Mouse (Mus musculus) hindlimb bud, embryonic 11.5 days (tissue): ENCODE data around the gene Chad.

Experiments used
- DNase-seq: peaks from one replicate; pipeline ENCODE4 v3.0.0-alpha.2; 2012; ENCODE audit warnings: low read depth, low spot score; ENCODE audit errors: extremely low spot score

Chad gene

DNA sequence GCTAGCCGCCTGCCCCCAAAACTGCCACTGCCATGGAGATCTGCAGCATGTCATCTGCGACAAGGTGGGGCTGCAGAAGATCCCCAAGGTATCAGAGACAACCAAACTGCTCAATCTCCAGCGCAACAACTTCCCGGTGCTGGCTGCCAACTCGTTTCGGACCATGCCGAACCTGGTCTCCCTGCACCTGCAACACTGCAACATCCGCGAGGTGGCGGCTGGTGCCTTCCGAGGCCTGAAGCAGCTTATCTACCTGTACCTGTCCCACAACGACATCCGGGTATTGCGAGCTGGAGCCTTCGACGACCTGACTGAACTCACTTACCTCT is 268 bp downstream of the Chad start:
- DNase-seq: no peak

DNA sequence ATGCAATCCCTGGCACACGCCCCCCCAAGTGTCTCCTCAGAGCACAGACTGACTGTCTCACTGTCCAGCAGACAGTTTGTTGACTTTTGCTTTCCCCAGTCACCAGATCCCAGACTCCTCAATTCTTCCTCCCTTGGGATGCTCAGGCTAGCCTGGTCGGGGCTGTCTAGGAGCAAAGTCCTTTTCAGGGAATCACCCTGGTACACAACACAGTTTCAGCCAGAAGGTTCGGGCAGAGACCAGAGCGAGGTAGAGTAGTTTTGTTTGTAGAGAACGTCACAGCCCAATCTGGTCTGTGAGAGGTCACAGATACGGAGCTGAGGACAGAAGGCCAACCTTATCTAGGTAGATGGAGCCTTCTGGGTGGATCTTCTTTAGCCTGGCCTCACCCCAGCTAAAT is 1.7 kb downstream of the Chad start:
- no peak for DNase-seq

DNA sequence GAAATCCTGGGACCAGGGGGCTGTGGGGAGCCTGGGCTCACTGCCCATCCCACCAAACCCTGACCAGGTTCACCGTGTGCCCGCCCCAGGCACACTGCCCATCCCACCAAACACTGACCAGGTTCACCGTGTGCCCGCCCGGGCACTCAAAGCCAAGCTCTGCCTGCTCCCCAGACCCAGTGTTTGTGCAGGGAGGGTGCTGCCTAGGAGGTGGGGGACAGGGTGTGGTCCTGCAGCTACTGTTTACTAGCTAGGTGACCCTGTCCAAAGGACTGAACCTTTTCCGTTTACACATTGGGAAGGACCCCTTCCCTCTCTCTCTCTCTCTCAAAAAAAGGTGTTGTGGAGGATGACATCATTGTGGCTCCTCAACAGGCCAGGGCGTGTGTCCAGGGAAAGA is 2.5 kb downstream of the Chad start:
- DNase-seq: no peak

DNA sequence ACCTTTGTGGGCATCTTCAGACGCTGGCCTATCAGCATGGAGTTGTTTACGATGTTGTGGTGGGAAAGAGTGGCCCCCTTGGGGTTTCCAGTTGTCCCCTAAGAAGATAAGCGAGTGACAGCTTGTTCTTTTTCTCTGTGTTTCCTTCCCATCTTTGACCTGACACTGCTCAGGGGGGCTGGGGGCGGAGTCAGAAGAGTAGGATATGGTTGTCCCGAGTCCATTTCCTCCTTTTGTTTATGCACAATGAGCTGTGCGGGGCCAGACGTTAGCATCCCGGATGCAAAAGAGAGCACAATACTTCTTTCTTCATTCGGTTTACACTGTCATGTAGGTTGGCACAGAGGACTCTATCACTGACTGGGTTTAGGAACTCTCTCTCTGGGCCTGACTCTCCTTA is 5.8 kb downstream of the Chad start:
- DNase-seq: no peak

DNA sequence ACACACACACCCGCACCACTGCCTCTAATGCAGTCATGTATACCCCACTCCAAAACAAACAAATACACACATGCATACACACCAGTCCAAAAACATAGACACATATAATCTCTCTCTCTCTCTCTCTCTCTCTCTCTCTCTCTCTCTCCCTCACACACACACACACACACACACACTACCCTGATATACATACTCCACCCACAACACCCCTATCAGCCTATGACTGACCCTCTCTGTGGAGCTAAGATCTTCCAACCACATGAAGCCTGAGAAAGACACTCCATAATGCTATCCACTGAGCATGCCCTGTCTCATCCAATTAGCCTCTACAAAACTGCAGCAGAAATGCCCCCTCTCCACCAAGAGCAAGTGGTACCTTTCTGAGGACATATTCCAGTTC is 7.0 kb downstream of the Chad start:
- DNase-seq: no peak

DNA sequence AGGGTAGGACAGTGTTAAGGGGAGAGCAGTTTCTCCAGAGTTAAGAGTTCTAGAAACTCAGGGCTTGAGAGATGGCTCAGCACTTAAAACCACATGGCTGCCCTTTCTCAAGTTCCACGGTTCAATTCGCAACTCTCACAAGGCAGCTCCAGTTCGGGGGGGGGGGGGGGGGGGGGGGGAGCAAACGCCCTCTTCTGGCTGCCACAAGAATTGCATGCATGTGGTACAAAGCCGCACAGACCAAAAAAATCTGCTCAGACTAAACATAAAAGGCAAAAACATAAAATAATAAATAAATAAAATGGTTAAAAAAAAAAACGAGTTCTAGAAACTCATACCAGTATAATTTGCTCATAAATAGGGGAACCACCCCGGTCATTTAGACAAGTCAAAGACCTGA is 9.7 kb downstream of the Chad start:
- no peak for DNase-seq

DNA sequence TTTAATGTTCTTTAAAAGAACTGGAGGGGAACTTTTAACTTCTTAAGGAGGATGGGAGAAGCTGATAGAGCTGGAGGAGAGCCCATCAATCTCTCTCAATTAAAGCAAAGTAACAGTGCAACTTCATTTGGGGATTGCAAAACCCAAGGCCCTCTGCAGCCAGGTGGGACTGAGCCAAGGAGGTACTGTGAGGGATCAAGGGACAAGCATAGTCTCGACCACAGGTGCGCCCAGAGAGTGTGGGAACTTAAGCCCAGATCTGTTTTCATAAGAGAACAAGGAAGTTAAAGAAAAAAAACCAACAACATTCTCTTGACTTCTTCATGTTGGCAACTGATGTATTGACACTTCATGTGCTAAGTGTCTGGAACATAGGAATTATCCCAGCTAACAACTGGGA is 10.2 kb downstream of the Chad start:
- DNase-seq: no peak

DNA sequence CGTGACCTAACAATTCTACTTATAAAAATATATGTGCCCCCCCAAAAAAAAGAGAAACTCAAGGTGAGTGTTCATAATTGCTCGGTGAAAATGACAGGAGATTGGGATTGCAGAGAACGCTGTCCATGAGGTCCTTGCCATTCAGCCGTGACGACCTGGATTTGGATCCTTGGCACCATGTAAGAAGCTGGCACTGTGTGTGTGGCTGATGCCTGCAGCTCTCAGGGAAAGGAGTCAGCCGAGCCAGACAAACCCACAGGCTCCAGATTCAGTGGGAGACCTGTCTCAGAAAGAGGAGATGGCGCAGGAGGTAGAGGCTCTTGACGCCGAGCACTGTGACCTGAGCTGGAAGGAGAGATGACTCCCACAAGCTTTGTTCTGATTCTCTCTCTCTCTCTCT is 11.5 kb downstream of the Chad start:
- no peak for DNase-seq

DNA sequence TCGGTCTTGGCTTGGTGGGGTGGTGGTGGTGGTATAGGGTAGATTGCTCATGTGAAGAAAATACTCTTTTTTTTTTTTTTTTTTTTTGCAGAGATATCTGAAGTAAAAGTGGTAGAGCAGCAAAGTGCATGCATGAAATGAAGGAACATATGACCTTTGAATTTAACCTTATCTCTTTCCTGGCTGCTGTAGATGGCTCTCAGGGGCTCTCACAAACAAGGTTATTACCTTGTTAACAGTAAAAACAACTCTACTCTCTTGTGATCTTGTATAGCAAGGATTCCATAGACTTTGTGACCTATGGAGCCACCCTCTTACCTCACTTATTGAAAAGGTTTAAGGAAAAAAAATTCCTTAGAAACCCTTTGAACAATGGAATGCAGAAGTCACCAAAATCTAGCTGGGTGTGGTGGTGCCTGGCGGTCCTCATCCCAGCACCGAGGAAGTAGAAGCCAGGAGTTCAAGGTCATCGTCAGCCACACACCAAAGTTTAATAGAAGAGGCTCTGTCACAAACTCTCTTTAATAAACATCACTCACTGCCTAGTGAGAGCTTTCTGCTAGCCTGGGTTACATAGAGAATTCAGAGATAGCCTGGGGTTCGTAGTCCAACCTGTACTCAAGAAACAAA is 15.4 kb downstream of the Chad start:
- DNase-seq: no peak

DNA sequence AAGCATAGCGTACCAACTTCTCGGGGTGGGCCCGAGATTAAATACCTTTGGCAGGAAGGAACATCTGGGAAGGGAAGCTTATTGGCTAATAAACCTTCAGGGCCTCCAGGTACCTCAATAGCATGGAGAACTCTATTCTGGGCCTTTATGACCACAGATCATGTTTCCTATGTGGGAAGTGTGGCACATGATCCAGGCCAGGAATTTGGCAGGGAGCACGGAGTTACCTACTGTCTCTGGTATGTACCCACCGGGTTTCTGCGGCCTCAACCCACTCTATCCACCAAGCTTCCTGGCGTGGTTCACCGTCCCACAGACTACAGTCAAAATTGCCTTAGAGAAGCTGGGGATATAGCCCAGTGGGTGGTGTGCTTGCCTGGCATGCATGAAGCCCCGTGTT is 20.2 kb downstream of the Chad start:
- no peak for DNase-seq

DNA sequence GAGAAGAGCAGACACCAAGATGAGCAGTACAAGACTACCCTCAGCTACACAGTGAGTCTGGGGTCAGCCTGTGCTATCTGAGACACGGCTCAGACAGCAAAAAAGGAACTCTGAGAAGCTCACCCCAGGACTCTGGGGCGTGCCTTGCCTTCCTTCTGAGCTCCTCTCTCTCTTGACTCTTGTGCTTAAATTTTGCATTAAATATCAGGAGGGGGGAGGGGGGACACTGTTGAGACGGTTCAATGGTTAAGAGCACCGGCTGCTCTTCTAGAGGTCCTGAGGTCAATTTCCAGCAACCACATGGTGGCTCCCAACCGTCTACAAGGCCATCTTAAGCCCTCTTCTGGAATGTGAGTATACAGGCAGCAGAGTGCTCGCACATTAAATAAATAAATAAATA is 22.7 kb downstream of the Chad start:
- DNase-seq: no peak

DNA sequence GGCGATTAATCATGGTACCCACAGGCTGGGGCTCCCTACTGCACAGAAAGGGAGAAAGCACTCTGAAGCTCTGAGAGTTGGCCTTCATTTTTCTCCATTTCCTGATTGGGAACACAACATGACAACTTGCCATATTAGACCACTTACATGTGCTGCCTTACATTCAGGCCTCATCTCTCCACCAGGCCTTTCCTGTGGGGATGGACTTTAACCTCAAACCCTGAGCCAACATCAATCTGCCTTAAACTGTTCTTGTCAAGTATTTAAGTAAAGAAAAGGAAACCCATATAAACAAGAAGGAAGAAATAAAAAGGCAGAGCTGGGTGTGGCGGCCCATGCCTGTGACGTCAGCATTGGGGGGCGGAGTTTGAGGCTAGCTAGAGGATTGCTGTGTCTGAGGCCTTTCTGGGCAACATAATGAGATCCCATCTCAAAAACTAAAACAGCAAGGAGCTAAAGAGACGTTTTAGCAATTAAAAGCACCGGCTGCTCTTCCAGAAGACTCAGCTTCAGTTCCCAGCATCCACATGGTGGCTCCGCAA is 31.5 kb downstream of the Chad start:
- no peak for DNase-seq

DNA sequence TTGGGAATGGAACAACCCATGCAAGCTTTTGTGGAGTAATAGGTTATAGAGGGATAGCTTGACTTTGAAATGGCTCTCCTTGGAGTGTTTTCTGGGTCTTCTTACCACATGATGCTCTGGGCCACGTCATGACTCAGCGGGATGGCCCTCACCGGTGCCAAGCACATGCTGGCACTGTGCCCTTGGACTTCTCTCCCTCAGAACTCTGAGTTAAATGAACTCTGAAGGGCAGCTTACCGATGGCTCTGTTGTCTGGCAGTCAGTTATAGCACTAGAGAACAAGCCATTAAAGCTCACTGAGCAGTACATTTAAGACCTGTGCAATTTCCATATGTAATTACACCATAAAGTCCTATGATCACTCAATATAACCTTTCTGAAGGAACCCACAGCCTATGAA is 32.5 kb downstream of the Chad start:
- no peak for DNase-seq

DNA sequence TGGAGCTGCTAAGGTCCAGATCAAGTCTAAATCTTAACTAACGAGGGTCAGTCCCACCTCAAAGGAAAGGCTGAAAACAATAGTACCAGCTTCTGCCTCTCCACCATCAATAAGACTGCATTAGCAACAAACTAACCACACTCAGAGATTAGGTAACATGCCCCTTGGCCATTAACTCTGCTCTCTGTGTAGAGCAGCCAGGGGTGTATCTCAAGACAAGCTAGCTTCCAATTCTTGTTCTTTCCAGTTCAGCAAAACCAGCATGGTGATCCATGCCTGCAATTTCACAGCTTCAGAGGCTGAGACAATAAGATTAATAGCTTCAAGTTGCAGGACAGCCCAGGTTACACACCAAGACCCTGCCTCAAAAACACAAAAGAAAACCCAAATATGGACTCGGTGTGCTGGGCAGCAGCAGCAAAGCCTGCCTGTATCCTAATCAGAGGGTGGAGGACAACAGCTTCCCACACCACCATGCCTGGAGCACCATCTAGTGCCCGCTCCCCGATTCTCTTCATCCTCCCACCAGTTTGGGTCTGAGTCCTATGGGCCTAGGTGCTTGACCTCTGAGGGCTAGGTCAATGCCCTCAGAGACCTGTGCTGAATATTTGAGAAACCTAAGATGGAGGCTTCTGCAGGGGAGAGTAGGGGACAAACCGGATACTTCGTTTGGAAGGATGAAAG is 33.7 kb downstream of the Chad start:
- DNase-seq: no peak

DNA sequence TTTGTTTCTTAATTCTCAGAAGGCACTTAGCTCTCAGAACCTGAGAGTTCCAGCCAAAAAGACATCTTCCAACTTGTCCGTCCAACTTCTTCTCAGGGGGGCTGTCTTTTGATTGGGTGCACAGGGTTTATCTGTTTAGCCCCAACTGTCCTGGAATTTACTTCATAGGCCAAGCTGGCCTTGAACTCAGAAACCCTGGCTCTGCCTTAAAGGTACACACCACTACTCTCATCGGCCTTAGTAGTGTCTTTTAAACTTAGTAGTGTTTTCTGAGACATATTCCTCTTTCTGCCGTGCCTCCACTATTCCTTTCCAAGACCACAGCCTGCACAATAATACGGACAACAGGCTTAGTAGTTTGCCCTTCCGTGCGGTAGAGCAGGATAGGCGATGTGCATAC is 35.6 kb downstream of the Chad start:
- no peak for DNase-seq

DNA sequence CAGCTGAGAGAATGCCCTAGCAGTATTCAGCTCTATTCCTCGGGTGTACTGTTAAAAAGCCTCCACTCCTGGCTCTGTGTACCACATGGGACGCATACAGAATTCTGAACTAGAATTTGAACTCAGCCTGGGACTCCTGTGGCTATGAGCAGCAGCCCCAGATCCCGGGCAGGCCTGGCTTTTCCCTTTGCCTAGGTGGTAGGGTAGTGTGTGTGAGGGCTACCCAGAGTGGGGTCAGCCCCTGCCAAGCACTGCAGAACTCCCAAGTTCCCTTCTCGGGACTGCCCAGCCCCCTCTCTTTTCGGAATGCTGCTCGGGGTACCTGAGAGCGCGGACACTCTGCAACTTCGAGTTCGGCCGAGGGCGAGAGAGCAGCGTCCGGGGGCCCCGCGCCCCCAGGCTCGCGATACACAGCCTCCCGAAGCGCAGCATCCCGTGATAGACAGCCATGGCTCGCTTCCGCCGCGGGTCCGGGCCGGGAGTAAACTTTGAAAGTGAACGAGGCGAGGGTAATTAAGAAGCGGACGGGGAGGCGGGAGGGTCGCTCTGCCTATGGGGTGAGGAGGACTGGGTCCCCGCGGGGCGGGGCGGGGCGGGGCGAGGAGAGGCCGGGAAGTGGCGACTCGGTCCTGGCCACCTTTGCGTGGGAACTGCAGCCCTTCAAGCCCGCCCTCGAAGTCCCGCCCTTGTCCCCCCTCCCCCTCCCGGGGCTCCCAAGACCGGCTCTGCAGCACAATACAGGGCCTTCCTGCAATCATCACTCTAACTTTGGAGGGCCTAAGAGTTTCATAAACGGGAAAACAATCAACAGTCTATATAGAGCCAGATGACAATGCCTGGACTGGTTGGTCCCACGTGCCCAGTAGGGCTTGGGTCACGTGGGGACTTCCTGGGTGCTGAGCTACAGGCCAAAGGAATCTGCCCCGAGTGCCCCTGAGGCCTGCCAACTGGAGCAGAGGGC is 36.8 kb downstream of the Chad start, which contains the start of gene Acsf2:
Gene Acsf2, minus strand, starts transcription at position 551 of the 961 bp plus-strand sequence.
- peak; percentile 31 for DNase-seq

DNA sequence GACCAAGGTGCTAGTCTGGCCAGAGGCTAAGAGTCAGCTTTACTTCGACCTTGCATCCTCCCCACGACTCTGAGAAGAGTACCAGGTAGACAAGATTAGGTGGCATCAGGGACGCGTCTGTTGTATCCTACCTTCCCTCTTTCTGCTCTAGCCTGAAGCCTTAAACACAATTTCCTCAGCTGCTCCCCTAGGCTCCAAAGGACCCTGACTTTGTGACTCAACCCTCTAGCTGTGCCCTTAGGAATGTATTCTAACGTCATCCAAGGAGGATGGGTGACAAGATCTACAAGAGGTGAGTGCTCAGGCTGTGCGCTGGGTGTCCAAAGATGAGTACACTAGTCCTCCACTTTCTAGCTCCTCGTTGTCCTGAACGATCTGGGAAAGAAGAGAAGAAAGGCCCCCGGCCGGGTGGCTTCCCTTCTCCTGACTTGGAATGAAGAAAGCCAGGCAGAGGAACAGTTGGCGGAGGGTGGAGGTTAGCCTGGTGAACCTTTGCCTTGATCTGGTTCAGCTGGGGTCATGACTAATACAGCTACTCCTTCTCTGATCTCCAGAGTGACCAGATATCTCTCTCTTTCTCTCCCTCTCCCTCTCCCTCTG is 37.6 kb downstream of the Chad start:
- DNase-seq: no peak

DNA sequence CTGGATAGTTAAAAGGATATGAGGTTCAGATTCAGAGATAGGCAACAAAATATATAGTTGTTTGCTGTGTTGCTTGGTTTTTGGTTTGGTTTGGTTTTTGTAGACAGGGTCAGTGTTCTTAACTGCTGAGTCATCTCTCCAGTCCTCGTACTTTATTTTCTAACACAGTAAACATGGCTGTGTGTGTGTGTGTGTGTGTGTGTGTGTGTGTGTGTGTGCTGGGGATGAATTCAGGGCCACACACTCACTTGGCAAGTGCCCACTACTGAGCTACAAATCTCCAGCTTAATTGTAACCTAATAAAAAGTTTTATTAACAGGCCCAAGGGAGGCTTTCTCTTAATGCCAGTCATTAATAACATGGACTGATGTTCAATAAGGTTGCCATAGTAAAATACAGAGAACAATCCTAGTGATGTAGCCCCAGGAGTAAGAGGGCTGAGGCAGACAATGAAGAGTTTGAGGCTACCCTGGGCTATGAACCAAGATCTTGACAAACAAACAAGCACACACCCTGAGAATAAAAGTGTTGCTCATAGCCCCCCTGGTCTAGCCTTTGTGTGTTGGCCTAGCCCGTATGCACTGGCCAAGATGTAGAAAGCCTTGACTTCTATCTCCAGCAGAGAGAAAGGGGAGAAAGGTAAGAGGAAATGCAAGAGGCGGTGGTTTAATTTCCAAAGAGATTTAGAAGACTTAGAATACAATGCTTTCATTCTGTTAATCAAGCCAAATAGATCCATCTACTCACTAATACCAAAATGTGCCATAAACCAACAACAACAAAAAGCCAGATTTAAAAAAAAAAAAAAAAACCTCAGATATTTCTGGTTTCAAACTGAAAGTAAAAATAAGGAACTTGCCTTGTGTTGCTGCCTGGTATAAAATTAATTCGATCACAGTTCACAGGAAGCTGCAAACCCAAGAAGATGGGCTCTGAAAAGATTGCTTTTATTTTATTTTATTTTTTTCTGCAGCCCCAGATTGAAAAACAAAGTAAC is 46.2 kb downstream of the Chad start:
- no peak for DNase-seq

DNA sequence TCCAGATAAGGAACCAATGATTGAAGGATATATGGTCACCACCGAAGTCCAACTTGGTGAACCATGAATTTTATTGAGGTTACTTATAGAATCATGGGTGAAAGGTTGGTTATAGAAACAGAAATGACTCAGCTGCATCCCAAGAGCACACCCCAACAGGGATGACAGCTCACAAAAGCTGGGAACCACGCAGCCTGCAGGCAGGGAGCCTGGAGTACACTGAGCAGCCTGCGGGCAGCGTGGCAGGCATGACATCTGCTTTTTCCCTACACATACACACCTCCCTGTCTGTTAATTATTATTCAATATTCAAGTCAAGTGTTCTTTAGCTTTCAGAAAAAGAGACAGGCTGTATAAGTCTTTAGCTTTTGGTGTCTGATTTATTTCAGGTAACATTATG is 49.8 kb downstream of the Chad start:
- no peak for DNase-seq

DNA sequence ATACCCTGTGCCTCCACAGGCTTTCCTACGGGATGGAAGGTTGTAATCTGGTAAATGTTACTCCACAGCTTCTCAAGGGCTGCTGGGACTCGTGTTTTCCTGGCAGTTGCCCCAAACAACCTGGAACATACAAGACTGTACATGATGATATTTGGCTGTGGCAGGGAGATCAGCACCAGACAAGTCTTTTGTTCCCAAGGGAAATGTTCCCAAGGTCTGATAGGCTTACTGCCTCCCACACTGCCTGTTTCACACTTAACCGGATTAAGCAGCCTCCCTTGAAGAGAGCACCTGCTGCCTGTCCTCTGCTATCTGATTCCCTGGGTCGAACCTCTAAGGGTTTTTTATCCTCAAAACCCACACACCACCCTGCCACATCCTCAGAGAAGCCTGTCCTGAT is 50.6 kb downstream of the Chad start:
- DNase-seq: no peak
